Mouse (Mus musculus): ENCODE data around the gene Pgc. TPM values are rescaled to one million over a fixed set of nuclear protein-coding genes. Genes with fewer than 3 reads are reported as not detected.

The Pgc gene
- polyA plus RNA-seq, 1 experiment from 2014 or later, result not detected

- no peaks in the 10 kb centered on the region for H3K9me3 ChIP-seq (ENCODE audit: control insufficient read depth, low read length)
- H3K36me3 ChIP-seq (ENCODE audit: control insufficient read depth, insufficient read depth, low read length), result no peaks in the 10 kb centered on the region
- 0 out of 2 replicates have a peak, but pooled peaks cover 3% of the 10 kb centered on the region for H3K4me1 ChIP-seq (ENCODE audit: control insufficient read depth, insufficient read depth, low read length)
- no peak overlapping the region for H3K9ac ChIP-seq (ENCODE audit: low read depth, low read length)
- H3K4me3 ChIP-seq (ENCODE audit: low read length), result no peak overlapping the region
- H3K4me2 ChIP-seq (replicated peaks; ENCODE audit: low read depth, low read length), result no peak overlapping the region
- no peaks in the 10 kb centered on the region for H3K27me3 ChIP-seq (ENCODE audit: control insufficient read depth, insufficient read depth, low read length)
- no peak for ATAC-seq (ENCODE audit: low FRiP score, low TSS enrichment)
- no peak overlapping the region for H3K27ac ChIP-seq (ENCODE audit: low read depth, low read length)
- 73% methylated on average over 5 of the region's 5 CpGs for WGBS
These were observed 25.2 kb downstream of the Pgc start for GRCm38 (mm10) chr17:47751811-47752210.

- H3K9me3 ChIP-seq (ENCODE audit: control insufficient read depth, low read length), result no peaks in the 10 kb centered on the region
- H3K36me3 ChIP-seq (ENCODE audit: control insufficient read depth, insufficient read depth, low read length), result no peaks in the 10 kb centered on the region
- no peak overlapping the region for H3K27ac ChIP-seq (ENCODE audit: low read depth, low read length)
- 91% methylated on average over 8 of the region's 8 CpGs for WGBS
- no peaks in the 10 kb centered on the region for H3K27me3 ChIP-seq (ENCODE audit: control insufficient read depth, insufficient read depth, low read length)
- no peak for ATAC-seq (ENCODE audit: low FRiP score, low TSS enrichment)
- no peak overlapping the region for H3K4me3 ChIP-seq (ENCODE audit: low read length)
- 0 out of 2 replicates have a peak, but pooled peaks cover 3% of the 10 kb centered on the region for H3K4me1 ChIP-seq (ENCODE audit: control insufficient read depth, insufficient read depth, low read length)
- H3K4me2 ChIP-seq (replicated peaks; ENCODE audit: low read depth, low read length), result no peak overlapping the region
- no peak overlapping the region for H3K9ac ChIP-seq (ENCODE audit: low read depth, low read length)
These were observed 26.6 kb downstream of the Pgc start for GRCm38 (mm10) chr17:47753130-47753775.

- H3K9me3 ChIP-seq (ENCODE audit: control insufficient read depth, low read length), result no peaks in the 10 kb centered on the region
- ATAC-seq (ENCODE audit: low FRiP score, low TSS enrichment), result no peak
- H3K36me3 ChIP-seq (ENCODE audit: control insufficient read depth, insufficient read depth, low read length), result no peaks in the 10 kb centered on the region
- H3K27me3 ChIP-seq (ENCODE audit: control insufficient read depth, insufficient read depth, low read length), result no peaks in the 10 kb centered on the region
- H3K4me2 ChIP-seq (replicated peaks; ENCODE audit: low read depth, low read length), result no peak overlapping the region
- no peak overlapping the region for H3K27ac ChIP-seq (ENCODE audit: low read depth, low read length)
- no peak overlapping the region for H3K9ac ChIP-seq (ENCODE audit: low read depth, low read length)
- H3K4me3 ChIP-seq (ENCODE audit: low read length), result no peak overlapping the region
- 82% methylated on average over 11 of the region's 13 CpGs for WGBS
- H3K4me1 ChIP-seq (ENCODE audit: control insufficient read depth, insufficient read depth, low read length), result 0 out of 2 replicates have a peak, but pooled peaks cover 3% of the 10 kb centered on the region
These were observed 27.6 kb downstream of the Pgc start for GRCm38 (mm10) chr17:47754246-47754645.

- H3K27ac ChIP-seq (ENCODE audit: low read depth, low read length), result no peak overlapping the region
- no peak overlapping the region for H3K4me3 ChIP-seq (ENCODE audit: low read length)
- H3K9ac ChIP-seq (ENCODE audit: low read depth, low read length), result no peak overlapping the region
- no peaks in the 10 kb centered on the region for H3K36me3 ChIP-seq (ENCODE audit: control insufficient read depth, insufficient read depth, low read length)
- WGBS, result 17% methylated on average over 6 of the region's 6 CpGs
- 0 out of 2 replicates have a peak, but pooled peaks cover 3% of the 10 kb centered on the region for H3K4me1 ChIP-seq (ENCODE audit: control insufficient read depth, insufficient read depth, low read length)
- no peak overlapping the region for H3K4me2 ChIP-seq (replicated peaks; ENCODE audit: low read depth, low read length)
- H3K9me3 ChIP-seq (ENCODE audit: control insufficient read depth, low read length), result no peaks in the 10 kb centered on the region
- ATAC-seq (ENCODE audit: low FRiP score, low TSS enrichment), result no peak
- no peaks in the 10 kb centered on the region for H3K27me3 ChIP-seq (ENCODE audit: control insufficient read depth, insufficient read depth, low read length)
These were observed 29.7 kb downstream of the Pgc start for GRCm38 (mm10) chr17:47756366-47756765.

- no peak overlapping the region for H3K4me3 ChIP-seq (ENCODE audit: low read length)
- no peak for ATAC-seq (ENCODE audit: low FRiP score, low TSS enrichment)
- H3K36me3 ChIP-seq (ENCODE audit: control insufficient read depth, insufficient read depth, low read length), result no peaks in the 10 kb centered on the region
- no peaks in the 10 kb centered on the region for H3K9me3 ChIP-seq (ENCODE audit: control insufficient read depth, low read length)
- WGBS, result 74% methylated on average over 7 of the region's 7 CpGs
- no peak overlapping the region for H3K9ac ChIP-seq (ENCODE audit: low read depth, low read length)
- no peak overlapping the region for H3K27ac ChIP-seq (ENCODE audit: low read depth, low read length)
- peaks cover 3% of the 10 kb centered on the region; the same call in 1 of the 2 replicates for H3K4me1 ChIP-seq (ENCODE audit: control insufficient read depth, insufficient read depth, low read length)
- no peaks in the 10 kb centered on the region for H3K27me3 ChIP-seq (ENCODE audit: control insufficient read depth, insufficient read depth, low read length)
- no peak overlapping the region for H3K4me2 ChIP-seq (replicated peaks; ENCODE audit: low read depth, low read length)
These were observed 30.5 kb downstream of the Pgc start for GRCm38 (mm10) chr17:47757056-47757610.

- Histone ChIP-seq H3K36me3 (ENCODE audit: control insufficient read depth, insufficient read depth, low read length) (no peaks in the 10 kb centered on the region), H3K4me1 (ENCODE audit: control insufficient read depth, insufficient read depth, low read length) (peaks cover 3% of the 10 kb centered on the region; the same call in 1 of the 2 replicates), H3K27me3 (ENCODE audit: control insufficient read depth, insufficient read depth, low read length) (no peaks in the 10 kb centered on the region), H3K9me3 (ENCODE audit: control insufficient read depth, low read length) (no peaks in the 10 kb centered on the region), H3K4me2 (replicated peaks; ENCODE audit: low read depth, low read length) (no peak overlapping the region), H3K9ac (ENCODE audit: low read depth, low read length) (no peak overlapping the region), H3K27ac (ENCODE audit: low read depth, low read length) (no peak overlapping the region), H3K4me3 (ENCODE audit: low read length) (no peak overlapping the region)
- no peak for ATAC-seq (ENCODE audit: low FRiP score, low TSS enrichment)
- WGBS, result 80% methylated on average over 15 of the region's 15 CpGs
These were observed 33.2 kb downstream of the Pgc start for GRCm38 (mm10) chr17:47759702-47760410.

- ATAC-seq (ENCODE audit: low FRiP score, low TSS enrichment), result no peak
- Histone ChIP-seq H3K27ac (ENCODE audit: low read depth, low read length) (no peak overlapping the region), H3K9me3 (ENCODE audit: control insufficient read depth, low read length) (no peaks in the 10 kb centered on the region), H3K27me3 (ENCODE audit: control insufficient read depth, insufficient read depth, low read length) (no peaks in the 10 kb centered on the region), H3K4me1 (ENCODE audit: control insufficient read depth, insufficient read depth, low read length) (no peaks in the 10 kb centered on the region; the same call in 1 of the 2 replicates), H3K9ac (ENCODE audit: low read depth, low read length) (no peak overlapping the region), H3K36me3 (ENCODE audit: control insufficient read depth, insufficient read depth, low read length) (no peaks in the 10 kb centered on the region), H3K4me3 (ENCODE audit: low read length) (no peak overlapping the region), H3K4me2 (replicated peaks; ENCODE audit: low read depth, low read length) (no peak overlapping the region)
- WGBS, result 80% methylated on average over 7 of the region's 7 CpGs
These were observed 35.4 kb downstream of the Pgc start for GRCm38 (mm10) chr17:47762028-47762427.

- Histone ChIP-seq H3K36me3 (ENCODE audit: control insufficient read depth, insufficient read depth, low read length) (no peaks in the 10 kb centered on the region), H3K4me1 (ENCODE audit: control insufficient read depth, insufficient read depth, low read length) (no peaks in the 10 kb centered on the region; the same call in 1 of the 2 replicates), H3K27me3 (ENCODE audit: control insufficient read depth, insufficient read depth, low read length) (no peaks in the 10 kb centered on the region), H3K4me2 (replicated peaks; ENCODE audit: low read depth, low read length) (no peak overlapping the region), H3K4me3 (ENCODE audit: low read length) (no peak overlapping the region), H3K9me3 (ENCODE audit: control insufficient read depth, low read length) (no peaks in the 10 kb centered on the region), H3K9ac (ENCODE audit: low read depth, low read length) (peak overlapping the region; percentile 18; the same call in 1 of the 2 replicates), H3K27ac (ENCODE audit: low read depth, low read length) (0 out of 2 replicates have a peak overlapping the region, but pooled peaks have one; percentile 17)
- 70% methylated on average over 13 of the region's 13 CpGs for WGBS
- ATAC-seq (ENCODE audit: low FRiP score, low TSS enrichment), result 0 out of 2 replicates have a peak, but pooled peaks have one; percentile 37
These were observed 36.1 kb downstream of the Pgc start for GRCm38 (mm10) chr17:47762518-47763340.

All from kidney, embryonic 14.5 days (tissue).